Mouse (Mus musculus) erythroblast, embryonic 14.5 days (primary cell): Measurements from ENCODE around the gene Tmem167.

Experiments
- GATA1 ChIP-seq: IDR thresholded peaks from 2 replicates; pipeline ENCODE4 v1.6.1; 2012; ENCODE audit warnings: low read length, inconsistent platforms, mixed read lengths
- TAL1 ChIP-seq: IDR thresholded peaks from 3 replicates; pipeline ENCODE4 v1.6.1; 2012; ENCODE audit warnings: low read length, inconsistent platforms, mixed read lengths

- TF ChIP-seq GATA1 (no peak), TAL1 (no peak)
Observed at GRCm38 (mm10) chr13:90143245-90143644, 54.3 kb downstream of the Tmem167 start.
